Mouse (Mus musculus): ENCODE measurements around the gene Mcf2l. TPM values are rescaled to one million over a fixed set of nuclear protein-coding genes. Genes with fewer than 3 reads are reported as not detected.

Mcf2l gene
- total and polyA plus RNA-seq, 3 experiments = 0.49 TPM; not detected in 2

DNA sequence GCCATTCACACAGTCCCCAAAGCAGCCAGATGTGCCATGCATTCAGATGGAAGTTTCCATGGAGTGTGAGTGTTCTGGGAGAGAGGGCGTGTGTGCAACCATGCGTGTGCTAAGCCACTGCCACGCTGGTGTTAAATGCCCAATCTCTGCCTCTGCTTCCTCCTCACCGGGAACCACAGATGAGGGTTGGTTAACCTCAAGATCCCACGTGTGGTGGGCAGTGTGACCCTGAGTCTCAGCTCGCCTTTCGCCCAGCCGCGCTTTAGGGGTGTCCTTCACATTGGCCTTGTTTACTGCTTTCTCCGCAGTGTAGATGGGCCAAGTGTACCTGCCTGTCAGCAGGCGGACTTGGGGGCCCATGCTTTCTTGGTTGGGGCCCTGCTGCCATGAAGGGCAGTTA, 102.7 kb downstream of the Mcf2l start:
- no peak for ATAC-seq (ENCODE audit: extremely low read depth, insufficient number of reproducible peaks, low FRiP score, poor library complexity, severe bottlenecking)
- no peak for DNase-seq (ENCODE audit: low spot score)
- no peaks in the 10 kb centered on the region for H3K9me3 ChIP-seq (replicated peaks)
- TF ChIP-seq TAL1 (conservative IDR thresholded peaks at IDR 0.05; ENCODE audit: low read depth, low read length) (no peak), GATA2 (IDR thresholded peaks at IDR 0.05; ENCODE audit: borderline replicate concordance, low read depth, low read length) (no peak), POLR2AphosphoS5 (IDR thresholded peaks at IDR 0.05; ENCODE audit: insufficient replicate concordance, low read depth, low read length) (no peak)
- no peaks in the 10 kb centered on the region for H3K36me3 ChIP-seq (replicated peaks)
- H3K27me3 ChIP-seq (ENCODE audit: insufficient read depth, low read length) = peaks cover 21% of the 10 kb centered on the region
- H3K4me3 ChIP-seq (ENCODE audit: low read depth, low read length) = no peak overlapping the region
- no peaks in the 10 kb centered on the region for H3K4me1 ChIP-seq (ENCODE audit: insufficient read depth, low read depth, low read length)

GRCm38 (mm10) chr8:12976723-12977122, 103.1 kb downstream of the Mcf2l start:
- H3K36me3 ChIP-seq (replicated peaks) = no peaks in the 10 kb centered on the region
- H3K9me3 ChIP-seq (replicated peaks) = no peaks in the 10 kb centered on the region
- H3K27me3 ChIP-seq (ENCODE audit: insufficient read depth, low read length) = peaks cover 21% of the 10 kb centered on the region
- H3K4me1 ChIP-seq (ENCODE audit: insufficient read depth, low read depth, low read length) = no peaks in the 10 kb centered on the region
- TF ChIP-seq TAL1 (conservative IDR thresholded peaks at IDR 0.05; ENCODE audit: low read depth, low read length) (no peak), GATA1 (IDR thresholded peaks at IDR 0.05; ENCODE audit: borderline replicate concordance, low read length) (no peak), POLR2AphosphoS5 (IDR thresholded peaks at IDR 0.05; ENCODE audit: insufficient replicate concordance, low read depth, low read length) (no peak), CTCF (IDR thresholded peaks at IDR 0.05; ENCODE audit: low read depth, low read length) (no peak), GATA2 (IDR thresholded peaks at IDR 0.05; ENCODE audit: borderline replicate concordance, low read depth, low read length) (no peak)
- ATAC-seq (ENCODE audit: extremely low read depth, insufficient number of reproducible peaks, low FRiP score, poor library complexity, severe bottlenecking) (no peak), DNase-seq (ENCODE audit: low spot score) (no peak)
- no peak overlapping the region for H3K4me3 ChIP-seq (ENCODE audit: low read depth, low read length)

- ATAC-seq (ENCODE audit: extremely low read depth, insufficient number of reproducible peaks, low FRiP score, poor library complexity, severe bottlenecking) = no peak
- DNase-seq (ENCODE audit: low spot score) = no peak
- no peak for TF ChIP-seq GATA1 (IDR thresholded peaks at IDR 0.05; ENCODE audit: borderline replicate concordance, low read length)
- no peak overlapping the region for H3K4me3 ChIP-seq (ENCODE audit: low read depth, low read length)
- no peaks in the 10 kb centered on the region for H3K4me1 ChIP-seq (ENCODE audit: insufficient read depth, low read depth, low read length)
- H3K36me3 ChIP-seq (replicated peaks) = no peaks in the 10 kb centered on the region
- no peaks in the 10 kb centered on the region for H3K9me3 ChIP-seq (replicated peaks)
- H3K27me3 ChIP-seq (ENCODE audit: insufficient read depth, low read length) = peaks cover 21% of the 10 kb centered on the region
These were observed 103.7 kb downstream of the Mcf2l start for GRCm38 (mm10) chr8:12977325-12977724.

DNA sequence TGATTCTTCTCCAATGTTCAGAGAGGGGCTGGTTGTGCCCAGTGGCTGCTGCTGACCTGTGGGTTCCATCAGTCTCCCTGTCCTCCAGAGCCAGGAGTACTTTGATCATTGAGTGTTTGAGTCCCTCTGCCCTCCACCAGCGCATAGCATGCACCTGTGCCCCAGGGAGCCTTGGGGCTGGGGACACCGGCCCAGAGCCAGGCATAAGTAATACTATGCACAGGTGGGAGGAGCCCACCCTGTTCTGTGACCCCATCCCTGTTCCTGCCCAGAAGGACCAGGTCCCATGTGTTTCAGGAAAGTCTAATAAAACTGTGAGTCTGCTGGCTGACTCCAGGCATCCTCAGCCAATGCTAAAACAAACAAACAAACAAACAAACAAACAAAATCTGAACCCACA, 104.7 kb downstream of the Mcf2l start:
- H3K4me3 ChIP-seq (ENCODE audit: low read depth, low read length) = no peak overlapping the region
- no peak for TF ChIP-seq TAL1 (conservative IDR thresholded peaks at IDR 0.05; ENCODE audit: low read depth, low read length)
- no peaks in the 10 kb centered on the region for H3K9me3 ChIP-seq (replicated peaks)
- no peaks in the 10 kb centered on the region for H3K36me3 ChIP-seq (replicated peaks)
- ATAC-seq (ENCODE audit: extremely low read depth, insufficient number of reproducible peaks, low FRiP score, poor library complexity, severe bottlenecking) (no peak), DNase-seq (ENCODE audit: low spot score) (no peak)
- peaks cover 21% of the 10 kb centered on the region for H3K27me3 ChIP-seq (ENCODE audit: insufficient read depth, low read length)
- no peaks in the 10 kb centered on the region for H3K4me1 ChIP-seq (ENCODE audit: insufficient read depth, low read depth, low read length)

DNA sequence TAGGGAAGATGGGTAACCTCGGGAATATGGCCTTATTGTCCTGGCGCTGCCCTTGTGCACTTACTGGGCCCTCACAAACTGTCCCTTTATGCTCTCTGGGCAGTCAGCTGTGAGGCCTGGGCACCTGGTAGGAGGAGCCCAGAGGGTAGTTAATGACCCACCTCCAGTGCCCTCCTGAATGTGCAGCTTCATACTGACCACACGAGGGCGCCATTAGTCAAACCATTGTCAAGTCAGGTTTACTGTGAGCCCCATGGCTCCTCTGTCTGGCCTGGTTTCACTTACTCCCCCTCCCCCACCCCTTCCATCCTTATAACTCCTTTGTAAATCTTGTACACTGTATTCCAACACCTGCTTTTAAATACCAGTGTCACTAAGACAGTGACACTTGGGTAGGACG, 105.1 kb downstream of the Mcf2l start:
- H3K4me3 ChIP-seq (ENCODE audit: low read depth, low read length) = no peak overlapping the region
- no peaks in the 10 kb centered on the region for H3K4me1 ChIP-seq (ENCODE audit: insufficient read depth, low read depth, low read length)
- H3K27me3 ChIP-seq (ENCODE audit: insufficient read depth, low read length) = peaks cover 21% of the 10 kb centered on the region
- no peaks in the 10 kb centered on the region for H3K36me3 ChIP-seq (replicated peaks)
- ATAC-seq (ENCODE audit: extremely low read depth, insufficient number of reproducible peaks, low FRiP score, poor library complexity, severe bottlenecking) (no peak), DNase-seq (ENCODE audit: low spot score) (peak; percentile 72)
- TF ChIP-seq CTCF (IDR thresholded peaks at IDR 0.05; ENCODE audit: low read depth, low read length) (peak; percentile 55), POLR2AphosphoS5 (IDR thresholded peaks at IDR 0.05; ENCODE audit: insufficient replicate concordance, low read depth, low read length) (no peak), TAL1 (conservative IDR thresholded peaks at IDR 0.05; ENCODE audit: low read depth, low read length) (no peak), GATA2 (IDR thresholded peaks at IDR 0.05; ENCODE audit: borderline replicate concordance, low read depth, low read length) (no peak), GATA1 (IDR thresholded peaks at IDR 0.05; ENCODE audit: borderline replicate concordance, low read length) (no peak)
- no peaks in the 10 kb centered on the region for H3K9me3 ChIP-seq (replicated peaks)

GRCm38 (mm10) chr8:12983681-12984467, 110.3 kb downstream of the Mcf2l start:
- ATAC-seq (ENCODE audit: extremely low read depth, insufficient number of reproducible peaks, low FRiP score, poor library complexity, severe bottlenecking) (no peak), DNase-seq (ENCODE audit: low spot score) (no peak)
- TF ChIP-seq CTCF (IDR thresholded peaks at IDR 0.05; ENCODE audit: low read depth, low read length) = no peak
- no peak for TF ChIP-seq GATA2 (IDR thresholded peaks at IDR 0.05; ENCODE audit: borderline replicate concordance, low read depth, low read length)
- no peak for TF ChIP-seq POLR2AphosphoS5 (IDR thresholded peaks at IDR 0.05; ENCODE audit: insufficient replicate concordance, low read depth, low read length)
- TF ChIP-seq TAL1 (conservative IDR thresholded peaks at IDR 0.05; ENCODE audit: low read depth, low read length) = no peak
- TF ChIP-seq GATA1 (IDR thresholded peaks at IDR 0.05; ENCODE audit: borderline replicate concordance, low read length) = no peak
- H3K36me3 ChIP-seq (replicated peaks) = no peaks in the 10 kb centered on the region
- no peak overlapping the region for H3K4me3 ChIP-seq (ENCODE audit: low read depth, low read length)
- peaks cover 25% of the 10 kb centered on the region for H3K27me3 ChIP-seq (ENCODE audit: insufficient read depth, low read length)
- no peaks in the 10 kb centered on the region for H3K9me3 ChIP-seq (replicated peaks)
- no peaks in the 10 kb centered on the region for H3K4me1 ChIP-seq (ENCODE audit: insufficient read depth, low read depth, low read length)

Data from G1E (cell line).